Mouse (Mus musculus): ENCODE results near the gene Napepld. TPM values are rescaled to one million over a fixed set of nuclear protein-coding genes. Genes with fewer than 3 reads are reported as not detected.

The Napepld gene
- 1.7 and 1.9 TPM in 2 replicates for polyA plus RNA-seq (2011; ENCODE audit: insufficient read length, low read depth, missing spikeins)

- Histone ChIP-seq H3K27ac (ENCODE audit: insufficient read depth, low read length) (peak within 1 kb of the TSS; percentile 98), H3K4me1 (ENCODE audit: control insufficient read depth, insufficient read depth, low read length) (no peaks in the 10 kb centered on the region), H3K4me3 (ENCODE audit: insufficient read depth, low read length) (peak within 1 kb of the TSS; percentile 80)
- TF ChIP-seq POLR2A (IDR thresholded peaks at IDR 0.05; ENCODE audit: low read depth, low read length) = peak; percentile 96
- no peak for TF ChIP-seq CTCF (IDR thresholded peaks at IDR 0.05; ENCODE audit: borderline replicate concordance, insufficient read depth, low read length)
Observed at GRCm38 (mm10) chr5:21701351-21702008, at the start of gene Napepld. Napepld (minus strand) TSS chr5:21701396.

- Histone ChIP-seq H3K4me3 (ENCODE audit: insufficient read depth, low read length) (no peak overlapping the region), H3K4me1 (ENCODE audit: control insufficient read depth, insufficient read depth, low read length) (no peaks in the 10 kb centered on the region), H3K27ac (ENCODE audit: insufficient read depth, low read length) (no peak overlapping the region)
- TF ChIP-seq CTCF (IDR thresholded peaks at IDR 0.05; ENCODE audit: borderline replicate concordance, insufficient read depth, low read length) (no peak), POLR2A (IDR thresholded peaks at IDR 0.05; ENCODE audit: low read depth, low read length) (no peak)
Observed at GRCm38 (mm10) chr5:21745966-21746365, 44.8 kb upstream of the Napepld start.

GRCm38 (mm10) chr5:21744651-21745050, 43.5 kb upstream of the Napepld start:
- Histone ChIP-seq H3K4me1 (ENCODE audit: control insufficient read depth, insufficient read depth, low read length) (no peaks in the 10 kb centered on the region), H3K4me3 (ENCODE audit: insufficient read depth, low read length) (no peak overlapping the region), H3K27ac (ENCODE audit: insufficient read depth, low read length) (no peak overlapping the region)
- TF ChIP-seq POLR2A (IDR thresholded peaks at IDR 0.05; ENCODE audit: low read depth, low read length) (no peak), CTCF (IDR thresholded peaks at IDR 0.05; ENCODE audit: borderline replicate concordance, insufficient read depth, low read length) (no peak)

- TF ChIP-seq CTCF (IDR thresholded peaks at IDR 0.05; ENCODE audit: borderline replicate concordance, insufficient read depth, low read length) = no peak
- no peak for TF ChIP-seq POLR2A (IDR thresholded peaks at IDR 0.05; ENCODE audit: low read depth, low read length)
- H3K4me1 ChIP-seq (ENCODE audit: control insufficient read depth, insufficient read depth, low read length) = no peaks in the 10 kb centered on the region
- no peak overlapping the region for H3K27ac ChIP-seq (ENCODE audit: insufficient read depth, low read length)
- no peak overlapping the region for H3K4me3 ChIP-seq (ENCODE audit: insufficient read depth, low read length)
Observed at GRCm38 (mm10) chr5:21743606-21744005, 42.4 kb upstream of the Napepld start.

- TF ChIP-seq CTCF (IDR thresholded peaks at IDR 0.05; ENCODE audit: borderline replicate concordance, insufficient read depth, low read length) = no peak
- no peak for TF ChIP-seq POLR2A (IDR thresholded peaks at IDR 0.05; ENCODE audit: low read depth, low read length)
- H3K4me3 ChIP-seq (ENCODE audit: insufficient read depth, low read length) = no peak overlapping the region
- H3K27ac ChIP-seq (ENCODE audit: insufficient read depth, low read length) = no peak overlapping the region
- H3K4me1 ChIP-seq (ENCODE audit: control insufficient read depth, insufficient read depth, low read length) = no peaks in the 10 kb centered on the region
Observed at GRCm38 (mm10) chr5:21739881-21740280, 38.7 kb upstream of the Napepld start.

GRCm38 (mm10) chr5:21739120-21739519, 37.9 kb upstream of the Napepld start:
- TF ChIP-seq POLR2A (IDR thresholded peaks at IDR 0.05; ENCODE audit: low read depth, low read length) (no peak), CTCF (IDR thresholded peaks at IDR 0.05; ENCODE audit: borderline replicate concordance, insufficient read depth, low read length) (no peak)
- H3K4me1 ChIP-seq (ENCODE audit: control insufficient read depth, insufficient read depth, low read length) = no peaks in the 10 kb centered on the region
- H3K27ac ChIP-seq (ENCODE audit: insufficient read depth, low read length) = no peak overlapping the region
- no peak overlapping the region for H3K4me3 ChIP-seq (ENCODE audit: insufficient read depth, low read length)

GRCm38 (mm10) chr5:21737620-21738019, 36.4 kb upstream of the Napepld start:
- H3K4me3 ChIP-seq (ENCODE audit: insufficient read depth, low read length) = peak overlapping the region; percentile 87
- H3K27ac ChIP-seq (ENCODE audit: insufficient read depth, low read length) = no peak overlapping the region
- TF ChIP-seq CTCF (IDR thresholded peaks at IDR 0.05; ENCODE audit: borderline replicate concordance, insufficient read depth, low read length) (no peak), POLR2A (IDR thresholded peaks at IDR 0.05; ENCODE audit: low read depth, low read length) (no peak)
- H3K4me1 ChIP-seq (ENCODE audit: control insufficient read depth, insufficient read depth, low read length) = no peaks in the 10 kb centered on the region

- peak within 1 kb of the TSS; percentile 36 for H3K27ac ChIP-seq (ENCODE audit: insufficient read depth, low read length)
- TF ChIP-seq POLR2A (IDR thresholded peaks at IDR 0.05; ENCODE audit: low read depth, low read length) = peak; percentile 49; the same call in 1 of the 2 replicates
- TF ChIP-seq CTCF (IDR thresholded peaks at IDR 0.05; ENCODE audit: borderline replicate concordance, insufficient read depth, low read length) = peak; percentile 59; the same call in 1 of the 2 replicates
- H3K4me1 ChIP-seq (ENCODE audit: control insufficient read depth, insufficient read depth, low read length) = no peaks in the 10 kb centered on the region
- peak within 1 kb of the TSS; percentile 87 for H3K4me3 ChIP-seq (ENCODE audit: insufficient read depth, low read length)
Observed at GRCm38 (mm10) chr5:21736956-21737585, 35.9 kb upstream of the Napepld start, which contains the start of gene Pmpcb. Pmpcb (plus strand) TSS chr5:21737141.

- H3K27ac ChIP-seq (ENCODE audit: insufficient read depth, low read length) = no peak overlapping the region
- H3K4me1 ChIP-seq (ENCODE audit: control insufficient read depth, insufficient read depth, low read length) = no peaks in the 10 kb centered on the region
- TF ChIP-seq CTCF (IDR thresholded peaks at IDR 0.05; ENCODE audit: borderline replicate concordance, insufficient read depth, low read length) (no peak), POLR2A (IDR thresholded peaks at IDR 0.05; ENCODE audit: low read depth, low read length) (no peak)
- H3K4me3 ChIP-seq (ENCODE audit: insufficient read depth, low read length) = no peak overlapping the region
Observed at GRCm38 (mm10) chr5:21736046-21736445, 34.9 kb upstream of the Napepld start.

GRCm38 (mm10) chr5:21735584-21735983, 34.4 kb upstream of the Napepld start:
- Histone ChIP-seq H3K4me3 (ENCODE audit: insufficient read depth, low read length) (no peak overlapping the region), H3K4me1 (ENCODE audit: control insufficient read depth, insufficient read depth, low read length) (no peaks in the 10 kb centered on the region), H3K27ac (ENCODE audit: insufficient read depth, low read length) (no peak overlapping the region)
- TF ChIP-seq CTCF (IDR thresholded peaks at IDR 0.05; ENCODE audit: borderline replicate concordance, insufficient read depth, low read length) = peak; percentile 53; the same call in 1 of the 2 replicates
- no peak for TF ChIP-seq POLR2A (IDR thresholded peaks at IDR 0.05; ENCODE audit: low read depth, low read length)

Measured in embryonic fibroblast, embryonic 13.5 days (primary cell).